Mouse (Mus musculus) embryonic facial prominence, embryonic 10.5 days (tissue): ENCODE results near the gene Lgals1. TPM values are rescaled to one million over a fixed set of nuclear protein-coding genes. Genes with fewer than 3 reads are reported as not detected.

Experiments
- DNase-seq: peaks from one replicate; pipeline ENCODE4 v3.0.0-alpha.2; 2017; ENCODE audit warnings: low spot score
- H3K27ac ChIP-seq: fragments of 300-500 bp; sonication (generic); replicated peaks from 2 replicates; pipeline ENCODE4 v1.5.1; 2016; ENCODE audit warnings: mild to moderate bottlenecking
- H3K27me3 ChIP-seq: fragments of 300-500 bp; sonication (generic); replicated peaks from 2 replicates; pipeline ENCODE4 v1.6.1; 2016; ENCODE audit warnings: low read depth, mild to moderate bottlenecking; ENCODE audit not compliant: poor library complexity, severe bottlenecking
- H3K36me3 ChIP-seq: fragments of 300-500 bp; sonication (generic); replicated peaks from 2 replicates; pipeline ENCODE4 v1.6.1; 2016; ENCODE audit warnings: mild to moderate bottlenecking, moderate library complexity
- H3K4me1 ChIP-seq: fragments of 300-500 bp; sonication (generic); 2 replicates; pipeline ENCODE4 v1.6.1; 2016
- H3K4me3 ChIP-seq: fragments of 300-500 bp; sonication (generic); 2 replicates; pipeline ENCODE4 v1.5.1; 2016; ENCODE audit warnings: mild to moderate bottlenecking, moderate library complexity
- H3K9me3 ChIP-seq: fragments of 300-500 bp; sonication (generic); 2 replicates; pipeline ENCODE4 v1.6.1; 2016; ENCODE audit warnings: mild to moderate bottlenecking
- WGBS: fragments of 180-500 bp; shearing (Covaris S2); methylation state at CpG from one replicate; pipeline ENCODE4 v1.1.7; 2016; 5-methylcytosine and 5-hydroxymethylcytosine counted together
- polyA plus RNA-seq: library from polyadenylated mRNA; unstranded; fragments of >200 nt; fragmentation: Nextera tagmentation; extraction: Ambion mirVana; gene quantifications from 2 replicates; pipeline ENCODE4 v1.2.1, GENCODE M21; 2016

The Lgals1 gene
- polyA plus RNA-seq, 1 experiment from 2014 or later: 316 TPM

DNA sequence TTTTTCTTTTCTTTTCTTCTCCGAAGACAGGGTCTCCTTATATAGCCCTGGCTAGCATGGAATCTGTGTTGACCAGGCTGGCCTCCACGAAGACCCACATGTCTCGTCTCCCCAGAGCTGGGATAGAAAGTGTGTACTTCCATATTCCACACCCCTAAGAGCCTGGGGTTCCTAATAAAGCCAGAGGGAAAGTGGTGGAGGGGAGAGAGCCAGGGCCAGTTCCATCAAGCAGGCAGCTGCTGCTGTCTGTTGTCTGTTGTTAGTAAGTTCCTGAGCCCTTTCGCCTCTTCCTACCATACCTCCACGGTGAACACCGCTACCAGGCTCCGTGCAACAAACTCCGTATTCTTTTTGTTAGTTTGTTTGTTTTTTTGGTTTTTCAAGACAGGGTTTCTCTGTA is 2.0 kb downstream of the Lgals1 start:
- H3K4me1 ChIP-seq: peaks cover 47% of the 10 kb centered on the region
- 50% methylated on average over 8 of the region's 8 CpGs for WGBS
- H3K36me3 ChIP-seq: peaks cover 13% of the 10 kb centered on the region
- H3K27ac ChIP-seq: peak overlapping the region; percentile 88
- no peak for DNase-seq
- no peaks in the 10 kb centered on the region for H3K9me3 ChIP-seq
- peaks cover 13% of the 10 kb centered on the region for H3K27me3 ChIP-seq
- peak overlapping the region; percentile 56 for H3K4me3 ChIP-seq

DNA sequence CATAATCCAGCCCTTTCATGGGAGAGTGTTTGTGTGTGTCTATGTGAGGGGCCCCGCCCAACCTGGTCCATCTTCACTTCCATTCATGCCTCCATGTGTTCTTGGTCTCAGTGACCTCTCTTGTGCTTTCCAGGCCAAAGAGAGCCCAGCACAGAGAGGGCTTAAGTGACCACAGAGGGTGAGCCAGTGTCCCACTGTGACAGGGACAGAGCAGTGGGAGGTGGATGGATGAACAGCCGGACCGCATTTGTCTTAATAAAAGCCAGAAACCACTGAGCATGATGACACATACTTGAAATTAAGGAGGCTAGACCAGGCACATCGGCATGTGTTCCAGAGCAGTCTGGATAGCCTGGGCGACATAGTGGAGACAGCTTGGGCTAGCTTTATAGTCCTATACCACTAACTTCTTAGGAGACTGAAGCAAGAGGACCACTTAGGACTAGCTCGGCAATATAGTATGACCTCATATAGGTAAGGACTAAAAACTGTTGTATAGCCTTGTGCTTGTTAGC is 3.7 kb downstream of the Lgals1 start:
- Histone ChIP-seq H3K9me3 (no peaks in the 10 kb centered on the region), H3K27me3 (peaks cover 13% of the 10 kb centered on the region), H3K4me3 (no peak overlapping the region), H3K27ac (no peak overlapping the region), H3K36me3 (peaks cover 13% of the 10 kb centered on the region), H3K4me1 (peaks cover 39% of the 10 kb centered on the region)
- no peak for DNase-seq
- WGBS: 82% methylated on average over 6 of the region's 6 CpGs

DNA sequence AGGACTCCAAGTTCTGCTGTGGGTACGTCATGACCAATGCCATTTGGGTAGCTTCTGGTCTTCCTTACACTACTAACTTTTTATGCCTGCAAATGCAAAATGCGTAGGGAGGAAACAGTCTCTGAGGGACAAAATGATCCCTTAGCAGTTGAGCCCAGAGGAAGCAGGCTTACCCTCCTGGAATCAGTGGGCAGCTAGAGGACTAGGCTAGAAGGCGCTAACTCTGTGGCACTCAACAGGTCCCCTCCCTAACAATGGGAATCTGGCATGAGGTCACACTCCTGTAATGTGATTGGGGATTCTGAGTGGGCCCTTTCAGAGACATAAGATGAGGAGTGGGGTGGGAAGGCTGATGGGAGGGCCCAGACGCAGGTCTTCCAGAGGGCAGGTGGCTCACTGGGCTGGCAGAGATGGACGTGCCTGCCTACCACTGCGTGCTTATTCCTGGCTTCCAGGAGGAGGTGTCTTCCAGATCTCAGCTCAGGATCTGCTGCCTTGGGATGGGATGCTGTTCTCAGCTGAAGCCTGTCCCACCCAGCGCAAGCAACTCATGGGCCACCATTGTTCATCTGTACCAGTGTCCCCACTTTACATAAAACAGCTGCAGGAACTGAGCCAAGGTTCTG is 4.4 kb downstream of the Lgals1 start:
- Histone ChIP-seq H3K36me3 (peaks cover 13% of the 10 kb centered on the region), H3K9me3 (no peaks in the 10 kb centered on the region), H3K27me3 (peaks cover 13% of the 10 kb centered on the region), H3K27ac (0 out of 2 replicates have a peak overlapping the region, but pooled peaks have one; percentile 19), H3K4me3 (no peak overlapping the region), H3K4me1 (peaks cover 39% of the 10 kb centered on the region)
- no peak for DNase-seq
- WGBS: 92% methylated on average over 7 of the region's 7 CpGs

DNA sequence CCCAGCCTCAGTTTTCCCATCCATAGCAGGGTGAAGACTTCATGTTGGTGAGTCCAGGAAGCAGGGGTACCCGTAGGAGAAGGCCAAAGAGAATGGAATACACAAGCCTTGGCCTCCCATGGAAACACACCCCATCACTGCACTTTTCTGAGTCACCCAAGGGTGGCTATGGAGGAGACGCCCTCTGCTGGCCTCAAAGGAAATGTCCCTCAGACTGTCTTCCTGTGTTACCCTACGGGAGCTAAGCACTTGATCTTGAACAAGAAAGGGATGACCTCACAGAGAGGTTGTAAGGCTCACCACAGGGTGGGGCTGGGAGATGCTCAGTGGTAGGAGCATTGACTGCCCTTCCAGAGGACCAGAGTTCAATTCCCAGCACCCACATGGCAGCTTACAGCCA is 5.1 kb downstream of the Lgals1 start:
- WGBS: 30% methylated on average over 3 of the region's 3 CpGs
- H3K27me3 ChIP-seq: peaks cover 12% of the 10 kb centered on the region
- H3K4me3 ChIP-seq: no peak overlapping the region
- peaks cover 17% of the 10 kb centered on the region for H3K36me3 ChIP-seq
- DNase-seq: no peak
- peaks cover 39% of the 10 kb centered on the region for H3K4me1 ChIP-seq
- no peaks in the 10 kb centered on the region for H3K9me3 ChIP-seq
- H3K27ac ChIP-seq: no peak overlapping the region

DNA sequence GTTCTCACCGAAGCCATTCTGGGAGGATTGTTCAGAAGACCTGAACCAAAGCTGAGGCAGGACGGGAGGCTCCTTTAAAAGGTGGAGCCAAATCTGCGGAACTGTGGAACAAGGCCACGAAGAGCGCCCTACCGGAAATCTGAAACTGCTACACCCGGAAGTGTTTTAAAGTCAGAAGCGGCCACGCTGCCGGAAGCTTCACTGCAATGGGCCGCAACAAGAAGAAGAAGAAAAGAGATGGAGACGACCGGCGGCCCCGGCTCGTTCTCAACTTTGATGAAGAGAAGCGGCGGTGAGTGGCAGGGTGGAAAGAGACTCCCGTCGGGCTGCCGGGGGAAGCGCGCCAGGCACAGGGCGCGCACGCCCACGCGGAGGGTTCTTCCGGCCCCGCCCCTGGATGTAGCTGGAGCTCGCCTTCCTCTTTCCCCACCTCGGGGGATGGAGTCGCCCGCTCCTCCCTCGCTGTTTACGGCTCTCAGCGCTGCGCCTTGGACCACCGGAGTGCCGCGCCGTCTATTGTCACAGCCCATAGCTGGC is 8.3 kb downstream of the Lgals1 start, which contains the start of gene Nol12:
TSS of gene Nol12 (plus strand) at position 150 of the 537 bp plus-strand sequence.
- H3K9me3 ChIP-seq: no peaks in the 10 kb centered on the region
- DNase-seq: peak; percentile 90
- H3K27me3 ChIP-seq: no peaks in the 10 kb centered on the region
- peak within 1 kb of the TSS; percentile 84 for H3K4me3 ChIP-seq
- peaks cover 42% of the 10 kb centered on the region for H3K36me3 ChIP-seq
- peak within 1 kb of the TSS; percentile 91 for H3K27ac ChIP-seq
- under 1% methylated on average over 42 of the region's 42 CpGs for WGBS
- H3K4me1 ChIP-seq: peaks cover 22% of the 10 kb centered on the region

DNA sequence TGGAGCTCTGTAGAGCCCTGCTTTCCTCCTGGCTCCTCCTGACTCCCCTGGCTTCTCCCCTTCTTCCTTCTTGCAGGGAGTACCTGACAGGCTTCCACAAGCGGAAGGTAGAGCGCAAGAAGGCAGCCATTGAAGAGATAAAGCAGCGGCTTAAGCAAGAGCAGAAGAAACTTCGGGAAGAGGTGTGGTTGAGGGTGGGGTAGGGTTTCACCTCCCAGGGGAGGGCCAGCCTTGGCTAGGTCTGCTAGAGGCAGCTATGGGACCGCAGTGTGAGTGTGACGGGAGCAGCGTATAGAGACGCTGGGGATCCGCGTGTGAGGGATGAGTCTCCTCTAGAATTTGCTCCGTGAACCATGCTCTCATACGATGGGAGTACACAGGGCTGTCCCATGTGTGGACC is 9.9 kb downstream of the Lgals1 start:
- Histone ChIP-seq H3K4me3 (peak overlapping the region; percentile 84), H3K27me3 (no peaks in the 10 kb centered on the region), H3K27ac (peak overlapping the region; percentile 0; the same call in 1 of the 2 replicates), H3K36me3 (peaks cover 52% of the 10 kb centered on the region), H3K9me3 (no peaks in the 10 kb centered on the region), H3K4me1 (peaks cover 22% of the 10 kb centered on the region)
- DNase-seq: no peak
- WGBS: 92% methylated on average over 12 of the region's 12 CpGs

DNA sequence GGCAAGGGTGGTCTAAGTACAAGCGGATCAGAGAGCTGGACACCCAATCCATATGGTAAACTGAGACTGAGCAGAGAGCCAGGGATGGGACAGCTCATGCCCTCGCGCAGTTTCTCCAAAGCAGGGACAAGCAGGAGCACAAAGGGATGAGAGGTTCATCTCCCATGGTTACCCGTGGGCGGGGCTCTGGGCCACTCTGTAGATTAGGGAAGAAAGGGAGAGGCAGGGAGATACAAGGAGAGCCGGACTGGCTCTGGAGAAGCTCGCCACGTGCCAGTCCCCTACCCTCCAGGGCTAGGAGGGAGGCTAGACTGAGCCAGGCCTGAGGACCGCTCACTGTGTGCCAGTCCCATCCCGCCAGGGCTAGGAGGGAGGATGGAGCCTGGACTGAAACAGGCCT is 10.8 kb downstream of the Lgals1 start:
- WGBS: 92% methylated on average over 10 of the region's 10 CpGs
- no peak for DNase-seq
- H3K9me3 ChIP-seq: no peaks in the 10 kb centered on the region
- H3K4me1 ChIP-seq: peaks cover 24% of the 10 kb centered on the region
- no peak overlapping the region for H3K4me3 ChIP-seq
- H3K27me3 ChIP-seq: no peaks in the 10 kb centered on the region
- no peak overlapping the region for H3K27ac ChIP-seq
- H3K36me3 ChIP-seq: peaks cover 61% of the 10 kb centered on the region

DNA sequence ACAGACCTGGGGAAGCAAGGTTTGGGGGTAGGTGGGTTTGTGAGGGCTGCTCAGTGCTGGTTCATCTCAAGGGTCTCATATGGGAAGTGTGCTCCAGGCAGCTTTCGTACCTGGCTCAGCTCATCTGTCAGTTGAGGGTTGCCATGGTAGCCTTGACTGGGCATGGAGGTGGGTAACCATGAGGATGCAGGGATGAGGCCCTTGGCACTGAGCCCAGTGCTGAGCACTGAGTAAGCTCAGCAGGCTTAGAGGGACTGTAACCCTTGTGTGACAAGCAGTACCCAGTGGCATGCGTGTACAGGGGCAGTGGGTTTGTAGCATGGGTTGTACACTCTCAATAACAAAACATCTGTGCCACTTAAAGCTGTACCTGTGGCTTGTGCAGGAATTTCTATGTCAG is 11.4 kb downstream of the Lgals1 start:
- DNase-seq: no peak
- Histone ChIP-seq H3K4me3 (no peak overlapping the region), H3K27me3 (no peaks in the 10 kb centered on the region), H3K27ac (no peak overlapping the region), H3K36me3 (peaks cover 61% of the 10 kb centered on the region), H3K4me1 (peaks cover 31% of the 10 kb centered on the region), H3K9me3 (no peaks in the 10 kb centered on the region)
- 91% methylated on average over 2 of the region's 2 CpGs for WGBS

DNA sequence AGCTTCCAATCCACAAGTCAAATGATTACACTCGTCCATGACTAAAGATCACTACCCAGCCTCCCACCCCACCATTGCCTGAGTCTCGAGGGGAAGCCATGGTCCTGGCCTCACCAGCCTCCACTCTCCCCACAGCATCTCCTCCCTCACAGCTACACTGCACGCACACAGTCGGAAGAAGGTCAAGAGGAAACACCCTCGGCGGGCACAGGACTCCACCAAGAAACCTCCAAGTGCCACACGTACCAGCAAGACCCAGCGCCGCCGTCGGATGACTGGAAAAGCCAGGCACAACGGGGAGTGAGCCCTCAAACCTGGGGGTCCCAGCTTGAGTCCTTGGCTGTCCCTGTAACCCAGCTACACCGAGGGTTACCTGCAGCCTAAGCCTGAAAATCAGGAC is 13.8 kb downstream of the Lgals1 start:
- no peak overlapping the region for H3K27ac ChIP-seq
- peaks cover 61% of the 10 kb centered on the region for H3K36me3 ChIP-seq
- 93% methylated on average over 13 of the region's 13 CpGs for WGBS
- no peaks in the 10 kb centered on the region for H3K9me3 ChIP-seq
- no peaks in the 10 kb centered on the region for H3K27me3 ChIP-seq
- no peak overlapping the region for H3K4me3 ChIP-seq
- peaks cover 30% of the 10 kb centered on the region for H3K4me1 ChIP-seq
- no peak for DNase-seq

DNA sequence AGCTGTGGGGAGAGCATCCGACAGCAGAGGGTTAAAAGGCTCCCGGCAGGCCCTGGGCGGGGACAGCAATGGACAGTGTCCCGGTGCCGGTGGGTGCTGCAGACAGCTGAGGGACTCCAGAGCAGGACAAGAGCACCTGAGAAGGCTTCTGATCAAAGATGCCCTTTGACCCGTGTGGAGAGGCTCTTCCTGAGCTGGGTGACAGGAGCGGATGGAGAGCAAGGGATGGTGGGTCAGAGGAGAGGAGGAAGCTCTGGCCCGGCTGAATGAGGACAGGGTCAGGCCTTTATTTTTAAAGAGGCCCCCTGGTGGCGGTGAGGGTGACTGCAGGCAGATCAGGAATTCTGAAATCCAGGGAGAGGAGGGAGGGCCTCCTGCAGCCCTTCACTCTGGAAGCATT is 16.1 kb downstream of the Lgals1 start:
- H3K4me3 ChIP-seq: peak overlapping the region; percentile 53
- H3K4me1 ChIP-seq: peaks cover 21% of the 10 kb centered on the region
- DNase-seq: peak; percentile 89
- H3K27ac ChIP-seq: peak overlapping the region; percentile 78
- peaks cover 46% of the 10 kb centered on the region for H3K36me3 ChIP-seq
- peaks cover 15% of the 10 kb centered on the region for H3K27me3 ChIP-seq
- H3K9me3 ChIP-seq: no peaks in the 10 kb centered on the region
- WGBS: 6% methylated on average over 9 of the region's 9 CpGs

DNA sequence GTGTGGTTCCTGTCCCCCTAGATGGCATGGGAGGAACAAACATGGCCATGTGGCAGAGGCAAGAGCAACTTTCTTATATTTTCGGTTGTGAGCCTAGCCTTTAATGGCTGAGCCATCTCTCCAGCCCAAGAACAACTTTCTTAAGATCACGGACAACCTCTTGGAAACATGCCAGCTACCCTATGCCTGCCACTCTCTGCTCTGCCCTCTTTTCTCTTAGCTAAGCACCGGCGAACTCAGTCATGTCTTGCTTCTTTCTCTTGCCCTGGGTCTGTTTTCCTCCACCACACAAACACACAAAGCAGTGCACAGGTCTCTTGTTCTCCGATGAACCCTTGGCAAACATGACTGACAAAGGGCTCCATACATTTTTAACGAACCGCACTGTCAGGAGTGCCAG is 19.7 kb downstream of the Lgals1 start:
- DNase-seq: no peak
- Histone ChIP-seq H3K9me3 (no peaks in the 10 kb centered on the region), H3K4me1 (peaks cover 35% of the 10 kb centered on the region), H3K4me3 (no peak overlapping the region), H3K36me3 (peaks cover 20% of the 10 kb centered on the region), H3K27ac (0 out of 2 replicates have a peak overlapping the region, but pooled peaks have one; percentile 30), H3K27me3 (peaks cover 15% of the 10 kb centered on the region)
- 87% methylated on average over 7 of the region's 7 CpGs for WGBS

DNA sequence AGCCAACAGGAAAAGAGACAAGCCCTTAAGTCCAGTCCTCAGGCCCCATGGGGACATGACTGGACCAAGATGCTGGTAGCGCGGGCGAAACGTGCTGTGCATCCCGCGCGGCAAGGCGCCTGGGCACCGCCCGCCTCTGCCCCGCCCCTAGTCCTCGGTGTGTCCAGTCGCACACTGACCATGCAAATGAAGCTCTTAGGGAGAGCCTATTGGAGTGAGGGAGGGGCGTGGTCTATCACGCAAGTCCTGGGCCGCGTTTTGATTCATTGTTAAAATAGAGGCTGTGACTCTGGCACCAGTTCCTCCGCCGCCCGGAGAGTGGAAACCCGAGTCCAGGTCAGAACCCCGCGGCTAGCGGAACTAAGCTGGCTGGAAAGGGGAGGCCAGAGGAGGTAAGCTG is 21.1 kb downstream of the Lgals1 start, which contains the start of gene Triobp:
TSS of gene Triobp (plus strand) at position 68 of the 400 bp plus-strand sequence.
- Histone ChIP-seq H3K4me3 (peak within 1 kb of the TSS; percentile 66), H3K9me3 (no peaks in the 10 kb centered on the region), H3K4me1 (peaks cover 32% of the 10 kb centered on the region), H3K36me3 (peaks cover 24% of the 10 kb centered on the region), H3K27me3 (peaks cover 15% of the 10 kb centered on the region), H3K27ac (peak within 1 kb of the TSS; percentile 88)
- DNase-seq: peak; percentile 95
- WGBS: under 1% methylated on average over 24 of the region's 24 CpGs

DNA sequence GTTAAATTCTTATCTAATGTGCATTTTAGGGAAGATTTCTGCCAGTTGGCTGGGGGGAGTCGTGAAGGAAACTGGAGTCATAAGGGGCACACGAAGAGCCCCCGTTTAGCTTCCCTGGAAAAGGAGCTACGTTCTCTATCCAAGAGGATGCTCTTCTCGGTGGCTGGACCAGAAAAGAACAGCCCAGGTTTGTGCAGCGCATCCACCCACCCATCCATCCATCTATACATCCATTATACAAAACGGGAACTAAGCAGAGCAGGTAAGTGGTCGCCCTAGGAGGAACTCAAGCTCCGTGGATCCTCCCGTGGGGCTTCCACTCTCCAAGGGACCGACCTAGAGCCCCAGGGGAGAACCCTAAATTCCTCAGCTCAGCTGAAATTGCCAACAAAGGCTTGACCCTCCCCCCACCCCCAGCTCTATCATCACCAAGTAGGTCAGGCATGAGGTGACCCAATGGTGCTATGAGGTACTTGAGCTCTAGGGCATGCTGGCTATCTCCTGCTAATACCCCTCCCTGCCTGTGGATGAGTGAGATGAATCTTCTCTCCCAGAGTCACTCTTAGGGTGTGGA is 21.7 kb downstream of the Lgals1 start:
- peak; percentile 43 for DNase-seq
- 7% methylated on average over 11 of the region's 11 CpGs for WGBS
- Histone ChIP-seq H3K9me3 (no peaks in the 10 kb centered on the region), H3K4me1 (peaks cover 27% of the 10 kb centered on the region), H3K27me3 (peaks cover 15% of the 10 kb centered on the region), H3K4me3 (peak overlapping the region; percentile 66), H3K36me3 (peaks cover 29% of the 10 kb centered on the region), H3K27ac (peak overlapping the region; percentile 88)
